Mouse (Mus musculus) lung, embryonic 14.5 days (tissue): ENCODE data around the gene Iqcf3. TPM values are rescaled to one million over a fixed set of nuclear protein-coding genes. Genes with fewer than 3 reads are reported as not detected.

Experiments used
- ATAC-seq: fragments of 200-750 bp; cut with Nextera tagmentation; 2 replicates; pipeline ENCODE4 v1.8.0; 2017; ENCODE audit warnings: mild to moderate bottlenecking, moderate TSS enrichment, moderate library complexity; ENCODE audit not compliant: insufficient read depth
- DNase-seq: peaks from one replicate; pipeline ENCODE4 v3.0.0-alpha.2; 2015
- H3K27ac ChIP-seq: fragments of 300-500 bp; sonication (generic); 2 replicates; pipeline ENCODE4 v1.5.1; 2014; ENCODE audit warnings: low read depth, mild to moderate bottlenecking, moderate library complexity
- H3K27me3 ChIP-seq: fragments of 300-500 bp; sonication (generic); 2 replicates; pipeline ENCODE4 v1.6.1; 2014; ENCODE audit warnings: low read length, control low read depth; ENCODE audit not compliant: insufficient read depth
- H3K36me3 ChIP-seq: fragments of 300-500 bp; sonication (generic); 2 replicates; pipeline ENCODE4 v1.6.1; 2014; ENCODE audit warnings: control low read depth; ENCODE audit not compliant: insufficient read depth
- H3K4me1 ChIP-seq: fragments of 300-500 bp; sonication (generic); 2 replicates; pipeline ENCODE4 v1.6.1; 2014; ENCODE audit warnings: antibody characterized with exemption, control low read depth; ENCODE audit not compliant: insufficient read depth
- H3K4me2 ChIP-seq: fragments of 300-500 bp; sonication (generic); 2 replicates; pipeline ENCODE4 v1.6.1; 2014; ENCODE audit warnings: mild to moderate bottlenecking
- H3K4me3 ChIP-seq: fragments of 300-500 bp; sonication (generic); 2 replicates; pipeline ENCODE4 v1.5.1; 2014; ENCODE audit warnings: low read depth, low read length
- H3K9ac ChIP-seq: fragments of 300-500 bp; sonication (generic); 2 replicates; pipeline ENCODE4 v1.6.1; 2014
- H3K9me3 ChIP-seq: fragments of 300-500 bp; sonication (generic); 2 replicates; pipeline ENCODE4 v1.6.1; 2016; ENCODE audit warnings: low read depth, low read length, control low read depth
- CTCF ChIP-seq: IDR thresholded peaks from 2 replicates; pipeline ENCODE4 v1.5.1; 2016; ENCODE audit warnings: antibody characterized with exemption, low read depth
- WGBS: fragments of 180-500 bp; shearing (Covaris S2); extraction: QIAGEN DNeasy Blood & Tissue Kit; methylation state at CpG from one replicate; pipeline ENCODE4 v1.1.7; 2014; 5-methylcytosine and 5-hydroxymethylcytosine counted together
- polyA plus RNA-seq: library from polyadenylated mRNA; unstranded; fragments of >200 nt; fragmentation: Nextera tagmentation; extraction: Ambion mirVana; gene quantifications from 2 replicates; pipeline ENCODE4 v1.2.1, GENCODE M21; 2014

Iqcf3 gene
- polyA plus RNA-seq, 1 experiment from 2014 or later, result not detected

DNA sequence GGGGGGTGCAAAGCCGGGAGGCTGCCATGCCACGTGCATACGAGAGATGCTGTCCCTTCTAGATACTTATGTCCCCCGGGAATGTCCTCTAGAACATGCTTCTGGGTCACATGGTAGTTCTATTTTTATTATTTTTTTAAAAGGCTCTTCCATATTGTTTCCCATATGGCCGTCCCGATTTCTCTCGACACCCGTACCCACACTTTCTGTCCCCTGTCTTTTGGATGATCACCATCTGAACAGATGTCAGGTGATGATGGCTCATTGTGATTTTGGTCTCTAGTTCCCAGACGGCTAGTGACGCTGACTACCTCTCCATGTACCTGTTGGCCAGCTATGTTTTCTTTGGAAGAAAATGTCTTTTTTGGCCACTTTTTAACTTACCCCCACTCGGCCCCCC lies 26.5 kb downstream of the Iqcf3 start:
- WGBS, result 87% methylated on average over 11 of the region's 11 CpGs
- no peaks in the 10 kb centered on the region for H3K36me3 ChIP-seq
- no peaks in the 10 kb centered on the region for H3K27me3 ChIP-seq
- no peak for TF ChIP-seq CTCF
- ATAC-seq, result no peak
- H3K27ac ChIP-seq, result no peak overlapping the region
- DNase-seq, result no peak
- no peak overlapping the region for H3K4me3 ChIP-seq
- H3K9me3 ChIP-seq, result no peaks in the 10 kb centered on the region
- no peak overlapping the region for H3K9ac ChIP-seq
- H3K4me1 ChIP-seq, result no peaks in the 10 kb centered on the region
- no peak overlapping the region for H3K4me2 ChIP-seq

DNA sequence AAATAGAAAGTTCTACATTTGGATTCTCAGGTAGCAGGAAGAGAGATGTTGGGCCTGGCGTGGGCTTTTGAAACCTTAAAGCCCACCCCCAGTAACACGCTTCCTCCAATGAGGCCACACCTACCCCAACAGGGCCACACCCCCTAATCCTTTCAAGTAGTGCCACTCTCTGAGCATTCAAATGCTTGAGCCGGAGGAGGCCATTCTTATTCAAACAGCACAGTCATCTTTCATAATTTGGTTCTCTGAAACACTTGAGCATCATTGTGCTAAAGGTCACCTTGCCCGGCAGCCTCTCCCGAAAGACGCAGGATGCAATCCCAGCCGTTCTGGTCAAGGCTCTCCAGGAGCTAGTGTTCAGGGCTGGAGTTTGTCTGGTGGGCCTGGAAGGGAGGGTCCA lies 27.1 kb downstream of the Iqcf3 start:
- no peaks in the 10 kb centered on the region for H3K36me3 ChIP-seq
- H3K9ac ChIP-seq, result no peak overlapping the region
- TF ChIP-seq CTCF, result no peak
- no peaks in the 10 kb centered on the region for H3K4me1 ChIP-seq
- no peaks in the 10 kb centered on the region for H3K27me3 ChIP-seq
- 94% methylated on average over 7 of the region's 7 CpGs for WGBS
- H3K9me3 ChIP-seq, result no peaks in the 10 kb centered on the region
- H3K4me3 ChIP-seq, result no peak overlapping the region
- DNase-seq (no peak), ATAC-seq (no peak)
- no peak overlapping the region for H3K27ac ChIP-seq
- no peak overlapping the region for H3K4me2 ChIP-seq

DNA sequence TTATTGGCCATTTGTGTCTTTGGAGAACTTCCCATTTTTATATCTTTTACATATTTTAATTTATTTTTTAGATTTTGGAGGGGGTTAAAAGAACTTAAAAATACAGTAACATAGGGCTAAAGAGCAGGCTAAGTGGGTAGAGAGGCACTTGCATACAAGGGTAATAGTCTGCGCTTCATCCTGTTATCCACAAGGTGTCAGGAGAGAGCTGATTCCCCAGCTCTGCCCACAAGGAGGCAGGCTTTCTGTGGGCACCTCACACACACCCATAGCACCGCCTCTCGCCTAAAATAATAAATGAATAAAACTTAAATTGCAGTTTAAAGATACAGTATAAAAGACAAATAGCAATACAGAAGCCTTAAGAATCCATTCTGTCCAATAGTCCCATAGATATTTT lies 29.6 kb downstream of the Iqcf3 start:
- ATAC-seq, result no peak
- DNase-seq, result peak; percentile 73

DNA sequence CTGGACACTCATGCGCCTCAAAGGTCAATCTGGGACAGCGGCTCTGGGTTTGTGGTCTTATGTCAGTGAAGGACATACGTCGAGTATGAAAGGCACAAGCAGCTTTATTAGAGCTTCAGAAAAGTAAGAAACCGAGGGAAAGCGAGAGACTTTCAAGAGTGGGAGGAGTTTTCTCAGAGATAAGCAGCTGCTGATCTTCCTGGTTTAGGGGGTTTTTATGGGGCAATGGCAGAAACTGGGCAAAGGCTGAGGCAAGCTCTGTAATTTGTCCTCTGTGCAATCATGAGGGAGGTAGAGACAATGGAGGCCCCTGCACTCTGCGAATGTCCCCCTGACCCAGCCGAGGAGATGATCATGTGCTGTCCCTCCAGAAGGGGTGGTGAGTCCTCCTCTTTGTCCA lies 41.5 kb downstream of the Iqcf3 start:
- Histone ChIP-seq H3K9ac (no peak overlapping the region), H3K4me2 (no peak overlapping the region), H3K36me3 (no peaks in the 10 kb centered on the region), H3K4me3 (no peak overlapping the region), H3K27me3 (no peaks in the 10 kb centered on the region), H3K4me1 (no peaks in the 10 kb centered on the region), H3K9me3 (no peaks in the 10 kb centered on the region), H3K27ac (no peak overlapping the region)
- TF ChIP-seq CTCF, result no peak
- WGBS, result 57% methylated on average over 8 of the region's 8 CpGs
- DNase-seq (no peak), ATAC-seq (no peak)

More for the DNA sequence above, 29.6 kb downstream of the Iqcf3 start:
- Histone ChIP-seq H3K9ac (no peak overlapping the region), H3K4me1 (no peaks in the 10 kb centered on the region), H3K4me3 (no peak overlapping the region), H3K9me3 (no peaks in the 10 kb centered on the region), H3K36me3 (no peaks in the 10 kb centered on the region), H3K27me3 (no peaks in the 10 kb centered on the region), H3K4me2 (no peak overlapping the region), H3K27ac (no peak overlapping the region)
- peak; percentile 87 for TF ChIP-seq CTCF
- WGBS, result 17% methylated on average over 3 of the region's 3 CpGs

DNA sequence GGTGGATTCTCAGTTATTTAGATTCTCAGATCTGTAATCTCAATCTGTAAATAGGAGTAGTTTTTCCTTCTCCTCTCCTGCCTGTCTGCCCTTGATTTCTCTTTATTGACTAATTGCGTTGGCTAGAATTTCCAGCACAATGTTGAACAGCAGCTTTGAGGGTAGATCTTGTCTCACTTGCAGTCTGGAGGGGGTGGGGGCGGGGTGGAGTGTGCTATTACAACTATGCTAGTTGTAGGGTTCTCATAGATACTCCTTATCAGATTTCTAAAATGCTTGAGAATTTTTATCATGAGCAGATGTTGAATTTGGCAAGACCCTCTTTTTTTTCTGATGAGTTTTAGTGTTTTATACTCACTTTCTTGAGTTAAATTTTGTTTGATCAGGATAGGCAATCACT lies 42.0 kb downstream of the Iqcf3 start:
- Histone ChIP-seq H3K9ac (no peak overlapping the region), H3K27ac (no peak overlapping the region), H3K4me1 (no peaks in the 10 kb centered on the region), H3K9me3 (no peaks in the 10 kb centered on the region), H3K4me3 (no peak overlapping the region), H3K4me2 (no peak overlapping the region), H3K36me3 (no peaks in the 10 kb centered on the region), H3K27me3 (no peaks in the 10 kb centered on the region)
- DNase-seq, result no peak
- 58% methylated on average over 2 of the region's 2 CpGs for WGBS
- no peak for ATAC-seq
- no peak for TF ChIP-seq CTCF

DNA sequence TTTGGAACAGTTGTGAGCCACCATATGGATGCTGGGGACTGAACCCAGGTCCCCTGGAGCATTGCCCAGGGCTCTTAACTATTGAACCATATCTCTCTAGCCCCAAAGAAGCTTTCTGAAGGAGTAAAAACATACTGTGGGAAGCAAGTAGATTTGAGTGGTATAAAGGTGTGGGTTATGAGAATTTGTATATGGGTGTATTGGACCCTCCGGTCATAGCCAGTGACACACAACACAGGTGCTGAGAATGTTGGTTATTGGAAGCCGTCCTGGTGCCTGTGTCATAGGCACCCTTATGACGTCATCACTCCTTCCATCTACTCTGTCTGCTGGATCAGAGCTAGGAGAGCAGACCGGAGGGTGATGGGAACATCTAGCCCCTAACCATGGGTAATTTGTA lies 47.2 kb downstream of the Iqcf3 start, which contains the start of gene Iqcf5:
Iqcf5 (plus strand) TSS at position 301 of the 400 bp plus-strand sequence.
- Histone ChIP-seq H3K27ac (no peak within 1 kb of the TSS), H3K36me3 (no peaks in the 10 kb centered on the region), H3K4me3 (no peak within 1 kb of the TSS), H3K4me2 (no peak within 1 kb of the TSS), H3K27me3 (no peaks in the 10 kb centered on the region), H3K9me3 (no peaks in the 10 kb centered on the region), H3K4me1 (no peaks in the 10 kb centered on the region), H3K9ac (no peak within 1 kb of the TSS)
- 86% methylated on average over 4 of the region's 4 CpGs for WGBS
- DNase-seq, result no peak
- no peak for TF ChIP-seq CTCF
- ATAC-seq, result no peak

DNA sequence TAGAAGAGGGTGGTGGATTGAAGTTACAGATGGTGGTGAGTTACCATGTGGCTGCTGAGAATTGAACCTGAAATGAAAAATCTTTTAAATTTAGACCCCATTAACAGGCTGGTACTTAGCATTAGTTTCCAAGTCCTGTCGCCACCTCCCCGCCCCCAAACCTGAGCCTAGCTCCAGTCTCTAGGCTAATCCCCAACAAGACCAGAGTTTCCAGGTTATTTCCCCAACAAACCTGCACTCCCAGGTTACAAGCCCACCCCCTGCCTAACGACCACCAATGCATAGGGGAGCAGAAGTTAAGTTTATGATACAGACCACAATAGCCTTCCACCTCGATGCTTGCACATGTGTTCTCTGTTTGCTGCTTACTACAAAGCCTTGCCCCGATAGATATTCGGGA lies 47.9 kb downstream of the Iqcf3 start:
- H3K27ac ChIP-seq, result no peak overlapping the region
- no peaks in the 10 kb centered on the region for H3K36me3 ChIP-seq
- no peak for ATAC-seq
- H3K9ac ChIP-seq, result no peak overlapping the region
- H3K9me3 ChIP-seq, result no peaks in the 10 kb centered on the region
- no peak for DNase-seq
- H3K4me2 ChIP-seq, result no peak overlapping the region
- TF ChIP-seq CTCF, result no peak
- 77% methylated on average over 6 of the region's 6 CpGs for whole genome bisulfite sequencing
- H3K4me1 ChIP-seq, result no peaks in the 10 kb centered on the region
- H3K4me3 ChIP-seq, result no peak overlapping the region
- H3K27me3 ChIP-seq, result no peaks in the 10 kb centered on the region

DNA sequence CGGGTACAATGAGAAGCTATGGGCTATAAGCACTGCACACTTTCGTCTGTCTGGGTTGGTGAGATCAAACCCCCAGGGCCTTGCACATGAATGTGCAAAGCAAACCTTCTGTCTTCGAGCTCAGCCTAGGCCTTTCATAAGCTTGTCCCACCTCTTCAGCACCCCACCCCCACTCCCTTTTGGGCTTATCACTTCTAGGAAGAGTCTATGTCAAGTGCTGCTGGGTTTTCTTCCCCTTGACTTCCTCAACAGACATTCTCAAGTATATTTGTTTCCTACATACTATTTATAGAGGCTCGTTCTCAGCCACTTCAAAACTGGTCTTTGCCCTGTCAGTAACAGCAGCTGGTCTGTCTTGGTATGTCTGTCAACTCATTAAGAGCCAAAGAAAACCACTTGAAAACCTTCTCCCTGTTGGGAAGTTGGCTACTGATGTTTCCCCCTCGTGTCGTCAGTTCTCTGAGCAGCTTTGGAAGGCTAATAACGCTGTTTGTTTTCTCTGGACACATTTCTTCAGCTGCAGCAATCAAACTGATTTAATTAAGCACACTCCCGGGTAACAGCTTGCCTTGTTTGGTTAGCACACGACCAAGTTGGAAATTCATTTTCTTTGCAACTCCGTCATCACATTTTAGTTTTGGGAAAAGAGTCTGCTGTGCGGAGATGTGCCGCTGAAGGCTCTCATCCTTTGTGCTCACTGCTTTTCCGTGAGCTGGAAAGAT lies 48.5 kb downstream of the Iqcf3 start:
- peak; percentile 56 for DNase-seq
- Histone ChIP-seq H3K27ac (no peak overlapping the region), H3K4me3 (no peak overlapping the region), H3K27me3 (no peaks in the 10 kb centered on the region), H3K9ac (no peak overlapping the region), H3K4me1 (no peaks in the 10 kb centered on the region), H3K9me3 (no peaks in the 10 kb centered on the region), H3K36me3 (no peaks in the 10 kb centered on the region), H3K4me2 (no peak overlapping the region)
- peak; percentile 58 for ATAC-seq
- WGBS, result 37% methylated on average over 13 of the region's 13 CpGs
- TF ChIP-seq CTCF, result no peak
